8 mouse cellular contexts compared by ENCODE assay signal in genomic region chr17:69181560-69182316, GRCm38 (mm10).
DNase-seq lines count a peak whose midpoint lies in the region; ATAC-seq lines count a peak whose summit lies in the region.

No protein-coding gene starts in this region.

- H3K4me3 ChIP-seq in embryonic facial prominence, embryonic 13.5 days = no peak overlapping the region
- H3K4me3 ChIP-seq in hindbrain, embryonic 13.5 days = peak overlapping the region; percentile 12
- H3K4me3 ChIP-seq in midbrain, embryonic 15.5 days = peak overlapping the region; percentile 12

- H3K36me3 ChIP-seq in embryonic facial prominence, embryonic 13.5 days = no peaks in the 10 kb centered on the region
- no peaks in the 10 kb centered on the region for H3K36me3 ChIP-seq in hindbrain, embryonic 13.5 days
- H3K36me3 ChIP-seq in midbrain, embryonic 15.5 days (replicated peaks) = no peaks in the 10 kb centered on the region

- H3K27ac ChIP-seq in embryonic facial prominence, embryonic 13.5 days = peak overlapping the region; percentile 18
- H3K27ac ChIP-seq in hindbrain, embryonic 13.5 days = peak overlapping the region; percentile 89
- H3K27ac ChIP-seq in midbrain, embryonic 15.5 days = peak overlapping the region; percentile 76

- 0 out of 2 replicates have a peak overlapping the region, but pooled peaks have one; percentile 17 for H3K9ac ChIP-seq in embryonic facial prominence, embryonic 13.5 days
- peak overlapping the region; percentile 59 for H3K9ac ChIP-seq in hindbrain, embryonic 13.5 days
- no peak overlapping the region for H3K9ac ChIP-seq in midbrain, embryonic 15.5 days

- H3K4me2 ChIP-seq in embryonic facial prominence, embryonic 13.5 days = peak overlapping the region; percentile 34
- peak overlapping the region; percentile 47 for H3K4me2 ChIP-seq in hindbrain, embryonic 13.5 days
- peak overlapping the region; percentile 41 for H3K4me2 ChIP-seq in midbrain, embryonic 15.5 days

- DNase-seq in heart, adult 18-20 months = peak; percentile 14 to 57
- DNase-seq in heart, postnatal 36 days = no peak
- no peak for DNase-seq in gastrocnemius, adult 18-20 months (ENCODE audit: low spot score)

- 35% methylated on average over 7 of the region's 7 CpGs for WGBS in embryonic facial prominence, embryonic 13.5 days
- 21% methylated on average over 7 of the region's 7 CpGs for WGBS in hindbrain, embryonic 13.5 days
- WGBS in midbrain, embryonic 15.5 days = 17% methylated on average over 7 of the region's 7 CpGs

- no peaks in the 10 kb centered on the region for H3K27me3 ChIP-seq in embryonic facial prominence, embryonic 13.5 days
- H3K27me3 ChIP-seq in hindbrain, embryonic 13.5 days = no peaks in the 10 kb centered on the region
- H3K27me3 ChIP-seq in midbrain, embryonic 15.5 days (replicated peaks) = no peaks in the 10 kb centered on the region

- intact Hi-C loops in heart, postnatal 36 days (cut with DNase I) = no loop called here

- no peaks in the 10 kb centered on the region for H3K9me3 ChIP-seq in embryonic facial prominence, embryonic 13.5 days
- no peaks in the 10 kb centered on the region for H3K9me3 ChIP-seq in hindbrain, embryonic 13.5 days
- H3K9me3 ChIP-seq in midbrain, embryonic 15.5 days = no peaks in the 10 kb centered on the region

- no peak for ATAC-seq in embryonic facial prominence, embryonic 13.5 days (ENCODE audit: insufficient number of reproducible peaks, insufficient read depth, low FRiP score, low TSS enrichment, low read depth)
- ATAC-seq in hindbrain, embryonic 13.5 days (ENCODE audit: low FRiP score) = peak; percentile 76
- ATAC-seq in midbrain, embryonic 15.5 days (replicated peaks) = peak; percentile 70
- ATAC-seq in megakaryocyte progenitor cell, adult 5-6 weeks (replicated peaks; ENCODE audit: poor library complexity) = no peak
- ATAC-seq in frontal cortex, adult (ENCODE audit: low TSS enrichment) = no peak

- peaks cover 53% of the 10 kb centered on the region for H3K4me1 ChIP-seq in embryonic facial prominence, embryonic 13.5 days
- peaks cover 26% of the 10 kb centered on the region for H3K4me1 ChIP-seq in hindbrain, embryonic 13.5 days (replicated peaks)
- peaks cover 20% of the 10 kb centered on the region for H3K4me1 ChIP-seq in midbrain, embryonic 15.5 days

Comparison
In these comparisons a context has a peak if more than half of its experiments do, and no peak if none do; other contexts are left out.
1. DNase-seq: peak in heart, adult 18-20 months (2 of 2); none in heart, postnatal 36 days (0 of 2) and gastrocnemius, adult 18-20 months (single experiment).
2. ATAC-seq: peak in hindbrain, embryonic 13.5 days (single experiment) and midbrain, embryonic 15.5 days (single experiment); none in embryonic facial prominence, embryonic 13.5 days (single experiment), megakaryocyte progenitor cell, adult 5-6 weeks (single experiment) and frontal cortex, adult (single experiment).
3. H3K27ac ChIP-seq: peak in every context shown above with its lines; median percentile 89 in hindbrain, embryonic 13.5 days; 76 in midbrain, embryonic 15.5 days; 18 in embryonic facial prominence, embryonic 13.5 days.
4. Peak in every context shown above with its lines, with median percentiles within 50 percentile points of each other: H3K4me2 ChIP-seq.